Mouse (Mus musculus): Measurements from ENCODE around the gene Cap2. TPM values are rescaled to one million over a fixed set of nuclear protein-coding genes. Genes with fewer than 3 reads are reported as not detected.

The Cap2 gene
- polyA plus RNA-seq, 1 experiment from 2014 or later = 10.9 TPM

DNA sequence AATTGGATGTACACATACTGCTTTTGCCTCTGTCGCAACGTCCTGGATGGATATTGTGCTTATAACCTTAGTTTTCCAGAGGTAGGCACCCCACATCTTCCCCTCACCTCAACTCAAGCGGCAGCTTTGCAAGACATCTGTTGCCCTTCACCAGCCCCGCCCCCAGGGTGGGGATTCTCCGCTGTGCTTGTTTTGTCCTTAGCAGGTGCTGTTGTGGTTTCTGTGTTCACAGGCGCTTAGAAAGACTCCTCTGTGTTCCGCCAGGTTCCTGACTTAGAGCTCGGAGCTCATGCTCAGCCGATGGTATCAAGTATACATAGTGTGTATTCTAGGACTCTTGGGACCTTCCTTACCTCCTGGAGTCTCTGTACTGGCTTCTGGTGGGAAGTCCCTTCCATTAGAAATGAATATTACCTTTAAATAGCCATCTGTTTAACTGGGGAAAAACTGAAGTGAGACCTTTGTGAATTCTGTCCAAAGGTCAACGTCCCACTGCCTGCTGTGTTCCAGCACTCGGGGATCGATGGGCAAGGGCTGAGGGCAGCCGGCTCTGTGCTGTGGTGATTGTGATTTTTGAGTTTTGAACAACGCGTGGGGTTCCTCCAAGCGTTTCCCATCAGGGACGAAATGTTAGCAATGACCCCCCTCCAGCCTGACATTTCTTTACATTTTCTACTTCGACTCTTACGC, 115.2 kb downstream of the Cap2 start:
- Histone ChIP-seq H3K36me3 (replicated peaks) (no peaks in the 10 kb centered on the region), H3K9ac (no peak overlapping the region), H3K4me1 (peaks cover 8% of the 10 kb centered on the region), H3K27ac (no peak overlapping the region), H3K27me3 (no peaks in the 10 kb centered on the region), H3K9me3 (no peaks in the 10 kb centered on the region), H3K4me3 (replicated peaks) (no peak overlapping the region), H3K4me2 (no peak overlapping the region)
- 87% methylated on average over 19 of the region's 19 CpGs for WGBS
- ATAC-seq (ENCODE audit: low FRiP score) = no peak

DNA sequence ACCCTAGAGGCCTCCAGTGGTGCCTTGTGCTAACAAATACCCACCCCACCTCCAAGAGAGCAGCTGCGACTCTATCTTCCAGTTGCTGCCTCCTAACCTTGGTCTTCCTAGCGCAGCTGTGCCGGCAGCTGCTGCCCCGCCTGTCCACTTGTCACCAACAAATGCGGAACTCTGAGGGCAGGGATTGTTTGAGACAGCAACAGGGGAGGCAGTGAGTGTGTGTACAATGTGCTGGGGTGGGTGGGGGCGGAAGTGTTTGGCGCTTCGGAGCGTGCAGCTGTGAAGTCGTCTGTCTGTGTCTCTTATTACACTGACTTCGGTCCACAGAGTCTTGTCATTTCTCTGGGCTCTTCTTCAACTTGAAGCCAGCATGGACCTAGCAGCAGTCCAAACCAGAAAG, 118.0 kb downstream of the Cap2 start:
- Histone ChIP-seq H3K9ac (no peak overlapping the region), H3K36me3 (replicated peaks) (no peaks in the 10 kb centered on the region), H3K4me1 (peaks cover 8% of the 10 kb centered on the region), H3K9me3 (no peaks in the 10 kb centered on the region), H3K4me3 (replicated peaks) (no peak overlapping the region), H3K27me3 (no peaks in the 10 kb centered on the region), H3K27ac (no peak overlapping the region), H3K4me2 (peak overlapping the region; percentile 27)
- peak; percentile 27; the same call in 1 of the 2 replicates for ATAC-seq (ENCODE audit: low FRiP score)
- WGBS = 63% methylated on average over 11 of the region's 11 CpGs

DNA sequence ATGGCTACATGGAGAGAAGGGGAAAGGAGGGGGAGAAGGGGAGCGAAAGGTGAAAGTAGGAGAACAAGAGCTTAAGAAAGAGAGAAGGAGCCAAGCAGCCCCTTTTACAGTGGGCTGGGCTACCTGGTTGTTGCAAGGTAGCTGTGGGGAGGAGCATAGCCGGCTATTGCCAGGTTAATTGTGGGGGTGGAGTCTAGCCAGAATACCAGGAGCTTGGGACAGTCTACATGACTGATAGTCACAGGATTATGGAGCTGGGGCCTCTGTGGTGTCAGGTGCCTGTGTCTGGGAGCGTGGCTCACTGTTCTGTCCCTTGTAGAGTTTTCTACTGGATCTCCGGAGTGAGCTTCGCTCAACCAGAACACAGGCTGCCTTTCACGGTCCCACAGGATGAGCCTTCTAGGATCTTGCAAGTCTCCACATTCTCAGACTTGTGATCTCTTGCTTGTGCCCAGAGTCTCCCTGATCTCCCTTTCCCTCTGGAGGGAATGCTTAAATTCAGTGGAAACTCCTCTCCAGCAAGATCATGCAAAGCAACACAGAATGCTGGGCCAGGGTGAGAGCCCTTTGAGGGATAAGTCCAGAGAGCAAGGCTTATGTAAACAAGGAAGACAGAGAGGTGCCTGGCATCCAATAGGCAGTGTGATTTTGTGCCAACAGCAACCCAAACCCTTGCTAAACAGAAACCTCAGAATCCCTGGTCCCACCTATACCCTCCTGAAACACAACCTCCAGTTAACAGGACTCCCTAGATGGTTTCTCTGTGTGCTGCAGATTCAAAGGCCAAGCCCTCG, 119.5 kb downstream of the Cap2 start:
- H3K4me3 ChIP-seq (replicated peaks) = no peak overlapping the region
- H3K4me1 ChIP-seq = peaks cover 8% of the 10 kb centered on the region
- H3K36me3 ChIP-seq (replicated peaks) = no peaks in the 10 kb centered on the region
- no peaks in the 10 kb centered on the region for H3K9me3 ChIP-seq
- no peak overlapping the region for H3K27ac ChIP-seq
- no peak for ATAC-seq (ENCODE audit: low FRiP score)
- no peaks in the 10 kb centered on the region for H3K27me3 ChIP-seq
- WGBS = 89% methylated on average over 7 of the region's 7 CpGs
- H3K4me2 ChIP-seq = no peak overlapping the region
- H3K9ac ChIP-seq = no peak overlapping the region

DNA sequence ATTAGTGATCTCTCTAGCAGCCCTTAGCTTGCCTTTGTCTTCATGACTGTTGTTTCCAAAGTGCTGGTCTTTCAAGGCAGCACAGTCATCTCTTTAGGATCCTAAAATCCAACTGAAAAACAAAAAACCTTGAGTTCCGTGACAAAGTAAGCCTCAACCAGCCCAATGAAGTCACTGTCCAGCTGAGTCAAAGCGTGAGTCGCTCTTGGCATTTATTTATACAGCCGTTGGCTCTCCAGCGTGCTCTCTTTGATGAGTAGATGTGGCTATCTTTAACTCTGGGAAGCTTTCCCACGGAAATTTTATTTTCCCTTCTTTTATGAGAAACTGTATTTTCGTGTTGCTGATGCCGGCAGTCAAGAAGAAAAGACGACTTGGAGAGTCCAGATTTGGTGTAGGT, 125.0 kb downstream of the Cap2 start:
- Histone ChIP-seq H3K4me2 (no peak overlapping the region), H3K9me3 (no peaks in the 10 kb centered on the region), H3K9ac (no peak overlapping the region), H3K4me1 (0 out of 2 replicates have a peak, but pooled peaks cover 3% of the 10 kb centered on the region), H3K27ac (no peak overlapping the region), H3K27me3 (no peaks in the 10 kb centered on the region), H3K4me3 (replicated peaks) (no peak overlapping the region), H3K36me3 (replicated peaks) (no peaks in the 10 kb centered on the region)
- no peak for ATAC-seq (ENCODE audit: low FRiP score)
- 93% methylated on average over 9 of the region's 9 CpGs for WGBS

GRCm38 (mm10) chr13:46627841-46628240, 126.2 kb downstream of the Cap2 start:
- Histone ChIP-seq H3K27ac (no peak overlapping the region), H3K27me3 (no peaks in the 10 kb centered on the region), H3K4me1 (peaks cover 6% of the 10 kb centered on the region; the same call in 1 of the 2 replicates), H3K9ac (no peak overlapping the region), H3K4me3 (replicated peaks) (no peak overlapping the region), H3K36me3 (replicated peaks) (no peaks in the 10 kb centered on the region), H3K4me2 (no peak overlapping the region), H3K9me3 (no peaks in the 10 kb centered on the region)
- 87% methylated on average over 10 of the region's 10 CpGs for WGBS
- no peak for ATAC-seq (ENCODE audit: low FRiP score)

GRCm38 (mm10) chr13:46629391-46629790, 127.7 kb downstream of the Cap2 start:
- no peak overlapping the region for H3K9ac ChIP-seq
- H3K9me3 ChIP-seq = no peaks in the 10 kb centered on the region
- no peak overlapping the region for H3K27ac ChIP-seq
- no peak overlapping the region for H3K4me2 ChIP-seq
- no peaks in the 10 kb centered on the region for H3K36me3 ChIP-seq (replicated peaks)
- no peak for ATAC-seq (ENCODE audit: low FRiP score)
- H3K4me1 ChIP-seq = peaks cover 22% of the 10 kb centered on the region
- 90% methylated on average over 6 of the region's 6 CpGs for WGBS
- H3K27me3 ChIP-seq = no peaks in the 10 kb centered on the region
- no peak overlapping the region for H3K4me3 ChIP-seq (replicated peaks)

- 61% methylated on average over 4 of the region's 4 CpGs for WGBS
- Histone ChIP-seq H3K9ac (no peak overlapping the region), H3K36me3 (replicated peaks) (no peaks in the 10 kb centered on the region), H3K27me3 (no peaks in the 10 kb centered on the region), H3K27ac (peak overlapping the region; percentile 93), H3K4me2 (no peak overlapping the region), H3K4me1 (peaks cover 29% of the 10 kb centered on the region), H3K4me3 (replicated peaks) (no peak overlapping the region), H3K9me3 (no peaks in the 10 kb centered on the region)
- no peak for ATAC-seq (ENCODE audit: low FRiP score)
These were observed 131.1 kb downstream of the Cap2 start for GRCm38 (mm10) chr13:46632796-46633195.

- Histone ChIP-seq H3K27me3 (no peaks in the 10 kb centered on the region), H3K9me3 (no peaks in the 10 kb centered on the region), H3K27ac (peak overlapping the region; percentile 93), H3K9ac (peak overlapping the region; percentile 17), H3K4me3 (replicated peaks) (peak overlapping the region; percentile 27), H3K4me2 (peak overlapping the region; percentile 45), H3K36me3 (replicated peaks) (no peaks in the 10 kb centered on the region), H3K4me1 (peaks cover 29% of the 10 kb centered on the region)
- WGBS = 10% methylated on average over 18 of the region's 18 CpGs
- peak; percentile 88 for ATAC-seq (ENCODE audit: low FRiP score)
These were observed 131.9 kb downstream of the Cap2 start for GRCm38 (mm10) chr13:46633320-46634132.

- ATAC-seq (ENCODE audit: low FRiP score) = peak; percentile 91
- peak overlapping the region; percentile 93 for H3K27ac ChIP-seq
- peak overlapping the region; percentile 17 for H3K9ac ChIP-seq
- peaks cover 29% of the 10 kb centered on the region for H3K4me1 ChIP-seq
- WGBS = 18% methylated on average over 6 of the region's 6 CpGs
- no peaks in the 10 kb centered on the region for H3K36me3 ChIP-seq (replicated peaks)
- H3K4me3 ChIP-seq (replicated peaks) = peak overlapping the region; percentile 27
- H3K9me3 ChIP-seq = no peaks in the 10 kb centered on the region
- H3K27me3 ChIP-seq = no peaks in the 10 kb centered on the region
- H3K4me2 ChIP-seq = peak overlapping the region; percentile 45
These were observed 132.5 kb downstream of the Cap2 start for GRCm38 (mm10) chr13:46634133-46634488.

DNA sequence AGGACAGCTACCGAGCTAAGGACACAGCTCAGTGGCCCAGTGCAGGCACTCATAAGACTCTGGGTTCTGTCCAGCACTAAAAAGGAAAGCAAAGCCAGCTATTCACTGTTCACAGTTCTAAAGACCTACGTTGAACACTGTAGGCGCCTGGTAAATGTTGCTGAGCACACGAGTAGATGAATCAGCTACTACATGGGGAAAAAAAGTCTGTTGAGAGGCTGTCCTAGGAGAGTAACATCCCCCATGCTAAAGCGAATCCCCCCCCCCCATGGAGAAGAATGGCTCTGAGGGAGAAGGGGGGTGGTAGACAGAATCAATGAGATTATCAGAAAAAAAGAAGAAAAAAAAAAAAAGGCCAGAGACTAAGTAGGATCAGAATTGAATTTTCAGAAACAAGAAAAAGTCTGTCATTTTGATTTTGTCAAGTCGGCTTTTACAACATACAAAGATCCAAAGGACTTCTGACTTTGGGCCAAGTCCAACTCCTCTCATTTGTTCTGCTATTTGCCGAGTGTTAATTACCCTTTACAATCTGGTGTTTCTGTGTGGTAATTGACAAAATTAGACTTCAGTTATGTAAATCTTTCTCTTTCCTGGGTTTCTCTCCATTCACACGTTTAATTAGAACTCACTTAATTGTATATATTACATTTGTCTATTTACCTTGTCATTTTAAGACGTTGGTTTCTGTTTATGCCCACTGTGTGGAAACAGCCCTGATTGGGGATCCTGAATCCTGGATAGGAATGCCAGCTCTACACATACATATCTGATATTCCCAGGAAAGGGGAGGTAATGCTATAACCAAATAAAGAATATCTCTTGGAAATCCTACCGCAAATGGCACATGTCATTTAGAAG, 139.2 kb downstream of the Cap2 start:
- ATAC-seq (ENCODE audit: low FRiP score) = no peak
- 82% methylated on average over 10 of the region's 10 CpGs for WGBS
- Histone ChIP-seq H3K9ac (no peak overlapping the region), H3K4me1 (no peaks in the 10 kb centered on the region), H3K27ac (no peak overlapping the region), H3K4me2 (no peak overlapping the region), H3K4me3 (replicated peaks) (no peak overlapping the region), H3K9me3 (peaks cover 8% of the 10 kb centered on the region), H3K36me3 (replicated peaks) (0 out of 2 replicates have a peak, but pooled peaks cover 2% of the 10 kb centered on the region), H3K27me3 (no peaks in the 10 kb centered on the region)

- WGBS = 89% methylated on average over 4 of the region's 4 CpGs
- no peaks in the 10 kb centered on the region for H3K27me3 ChIP-seq
- no peak overlapping the region for H3K4me3 ChIP-seq (replicated peaks)
- 0 out of 2 replicates have a peak, but pooled peaks cover 2% of the 10 kb centered on the region for H3K36me3 ChIP-seq (replicated peaks)
- H3K9me3 ChIP-seq = peaks cover 8% of the 10 kb centered on the region
- no peak for ATAC-seq (ENCODE audit: low FRiP score)
- H3K4me2 ChIP-seq = no peak overlapping the region
- no peaks in the 10 kb centered on the region for H3K4me1 ChIP-seq
- no peak overlapping the region for H3K9ac ChIP-seq
- no peak overlapping the region for H3K27ac ChIP-seq
These were observed 140.7 kb downstream of the Cap2 start for GRCm38 (mm10) chr13:46642318-46642717.

Measured in forebrain, embryonic 12.5 days (tissue).